Mouse (Mus musculus): Measurements from ENCODE around the gene Tssk2. TPM values are rescaled to one million over a fixed set of nuclear protein-coding genes. Genes with fewer than 3 reads are reported as not detected.
A peak's percentile ranks its signal among the peaks of the same experiment; 100 is the strongest.

Tssk2 gene
- total RNA-seq, 2 experiments from 2014 or later = not detected

GRCm38 (mm10) chr16:17936776-17937175, 38.3 kb downstream of the Tssk2 start:
- no peak for DNase-seq (ENCODE audit: low spot score in 2 of 2)
- intact Hi-C loops (cut with DNase I) = loop anchor here (5.0 kb wide), 1 partner anchor 101 kb away; no protein-coding TSS in a partner anchor

- intact Hi-C loops (cut with DNase I) = loop anchor here (5.0 kb wide), 1 partner anchor 99 kb away; no protein-coding TSS in a partner anchor
- no peak for DNase-seq (ENCODE audit: low spot score in 2 of 2)
Observed at GRCm38 (mm10) chr16:17938187-17938586, 39.8 kb downstream of the Tssk2 start.

GRCm38 (mm10) chr16:17938821-17939220, 40.4 kb downstream of the Tssk2 start:
- intact Hi-C loops (cut with DNase I) = loop anchor here (5.0 kb wide), 1 partner anchor 98 kb away; no protein-coding TSS in a partner anchor

GRCm38 (mm10) chr16:17939255-17939751, 40.9 kb downstream of the Tssk2 start:
- no peak for DNase-seq (ENCODE audit: low spot score in 2 of 2)
- intact Hi-C loops (cut with DNase I) = loop anchor here (5.0 kb wide), 1 partner anchor 98 kb away; no protein-coding TSS in a partner anchor

More at GRCm38 (mm10) chr16:17938821-17939220, 40.4 kb downstream of the Tssk2 start:
- DNase-seq (ENCODE audit: low spot score in 2 of 2) = peak; percentile 40 to 53

GRCm38 (mm10) chr16:17943466-17943865, 45.0 kb downstream of the Tssk2 start:
- intact Hi-C loops (cut with DNase I) = no loop called here
- no peak for DNase-seq (ENCODE audit: low spot score in 2 of 2)

- intact Hi-C loops (cut with DNase I) = no loop called here
- DNase-seq (ENCODE audit: low spot score in 2 of 2) = no peak
Observed at GRCm38 (mm10) chr16:17945081-17945831, 46.8 kb downstream of the Tssk2 start.

- intact Hi-C loops (cut with DNase I) = no loop called here
- DNase-seq (ENCODE audit: low spot score in 2 of 2) = peak in 1 of 2 experiments; percentile 61
Observed at GRCm38 (mm10) chr16:17949421-17949877, 51.0 kb downstream of the Tssk2 start.

Other genes with a start within 250 kb of the Tssk2 start
- 10 to 100 TPM; 66.3 to 69.1 TPM for gene Med15, start 165.7 kb upstream of the Tssk2 start, total RNA-seq (2021)
- 100 to 1,000 TPM in 1 of 2 experiments, 10 to 100 TPM in 1; 87.8 to 101 TPM for gene Klhl22, start 139.0 kb upstream of the Tssk2 start, total RNA-seq (2021)
- gene Scarf2, start 101.4 kb upstream of the Tssk2 start, total RNA-seq (2021) = 1 to 10 TPM; 2.9 to 3.2 TPM
- 1 to 10 TPM; 4.7 to 5.4 TPM for gene B830017H08Rik, start 65.5 kb upstream of the Tssk2 start, total RNA-seq (2021)
- 10 to 100 TPM; 12.3 to 13.8 TPM for gene Car15, start 60.3 kb upstream of the Tssk2 start, total RNA-seq (2021)
- gene Gm20518, start 7.0 kb upstream of the Tssk2 start, total RNA-seq (2021) = 1 to 10 TPM; 1.9 to 2.9 TPM
- under 1 TPM in 1 of 2 experiments, not detected in 1; 0.09 TPM for gene Tssk1, start 4.4 kb upstream of the Tssk2 start, total RNA-seq (2021)
- 100 to 1,000 TPM in 1 of 2 experiments, 10 to 100 TPM in 1; 98.0 to 102 TPM for gene Dgcr2, start 75 bp upstream of the Tssk2 start, total RNA-seq (2021)
- 10 to 100 TPM; 28.7 to 30.1 TPM for gene Ess2, start 12.7 kb downstream of the Tssk2 start, total RNA-seq (2021)
- not detected for gene Gsc2, start 16.4 kb downstream of the Tssk2 start, total RNA-seq (2021)
- gene Slc25a1, start 29.6 kb downstream of the Tssk2 start, total RNA-seq (2021) = 10 to 100 TPM; 39.5 to 46.0 TPM
- not detected for gene Vpreb2, start 81.8 kb downstream of the Tssk2 start, total RNA-seq (2021)
- 10 to 100 TPM; 82.6 to 91.8 TPM for gene Dgcr6, start 154.2 kb downstream of the Tssk2 start, total RNA-seq (2021)
- gene Prodh, start 191.6 kb downstream of the Tssk2 start, total RNA-seq (2021) = 10 to 100 TPM; 34.1 to 36.7 TPM
- gene Rtn4r, start 229.0 kb downstream of the Tssk2 start, total RNA-seq (2021) = 100 to 1,000 TPM; 119 to 138 TPM